Mouse (Mus musculus): ENCODE results near the gene Eif1b. TPM values are rescaled to one million over a fixed set of nuclear protein-coding genes. Genes with fewer than 3 reads are reported as not detected.

The Eif1b gene
- polyA plus RNA-seq, 1 experiment from 2014 or later, result 500 TPM

GRCm38 (mm10) chr9:120493781-120494180, 1.7 kb downstream of the Eif1b start:
- H3K27me3 ChIP-seq, result no peaks in the 10 kb centered on the region
- H3K4me3 ChIP-seq, result peak overlapping the region; percentile 96
- H3K27ac ChIP-seq, result peak overlapping the region; percentile 37; the same call in 1 of the 2 replicates
- peak overlapping the region; percentile 93 for H3K4me2 ChIP-seq
- H3K9ac ChIP-seq, result peak overlapping the region; percentile 100
- no peak for ATAC-seq
- 67% methylated on average over 12 of the region's 12 CpGs for WGBS
- peaks cover 28% of the 10 kb centered on the region for H3K4me1 ChIP-seq
- no peaks in the 10 kb centered on the region for H3K9me3 ChIP-seq (replicated peaks)
- H3K36me3 ChIP-seq (ENCODE audit: poor library complexity, severe bottlenecking), result peaks cover 35% of the 10 kb centered on the region

DNA sequence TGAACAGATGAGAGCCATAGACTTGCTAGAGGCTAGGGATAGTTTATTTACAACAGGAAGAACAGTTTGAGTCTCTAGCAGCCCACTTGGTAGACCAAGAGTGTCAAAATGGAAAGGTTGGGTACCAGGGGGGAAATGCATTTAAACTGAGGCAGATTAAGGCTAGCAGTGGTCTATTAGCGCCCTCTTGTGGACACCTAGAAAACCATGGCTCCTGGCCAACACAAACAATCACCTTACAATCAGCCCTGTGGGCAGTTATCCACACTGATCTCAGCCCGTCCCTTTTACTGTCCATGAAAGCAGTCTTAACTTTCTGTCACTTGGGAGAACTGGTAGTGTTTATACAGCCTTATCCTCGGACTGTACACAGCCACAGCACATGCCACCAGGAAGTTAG, 4.7 kb downstream of the Eif1b start:
- peak; percentile 12; the same call in 1 of the 2 replicates for ATAC-seq

GRCm38 (mm10) chr9:120497983-120498382, 6.0 kb downstream of the Eif1b start:
- Histone ChIP-seq H3K4me3 (no peak overlapping the region), H3K9ac (no peak overlapping the region), H3K9me3 (replicated peaks) (no peaks in the 10 kb centered on the region), H3K27ac (no peak overlapping the region), H3K27me3 (no peaks in the 10 kb centered on the region), H3K36me3 (ENCODE audit: poor library complexity, severe bottlenecking) (peaks cover 35% of the 10 kb centered on the region), H3K4me2 (no peak overlapping the region), H3K4me1 (peaks cover 28% of the 10 kb centered on the region)
- no peak for ATAC-seq
- WGBS, result 81% methylated on average over 5 of the region's 5 CpGs

More for the DNA sequence above, 4.7 kb downstream of the Eif1b start:
- WGBS, result 5% methylated on average over 3 of the region's 3 CpGs
- Histone ChIP-seq H3K4me1 (peaks cover 28% of the 10 kb centered on the region), H3K9me3 (replicated peaks) (no peaks in the 10 kb centered on the region), H3K27ac (peak overlapping the region; percentile 36), H3K4me3 (no peak overlapping the region), H3K36me3 (ENCODE audit: poor library complexity, severe bottlenecking) (peaks cover 35% of the 10 kb centered on the region), H3K27me3 (no peaks in the 10 kb centered on the region), H3K9ac (no peak overlapping the region; the same call in 1 of the 2 replicates), H3K4me2 (no peak overlapping the region)

GRCm38 (mm10) chr9:120501191-120501902, 9.3 kb downstream of the Eif1b start:
- Histone ChIP-seq H3K27ac (no peak overlapping the region), H3K4me3 (no peak overlapping the region), H3K9me3 (replicated peaks) (no peaks in the 10 kb centered on the region; the same call in 1 of the 2 replicates), H3K4me2 (no peak overlapping the region), H3K4me1 (peaks cover 2% of the 10 kb centered on the region; the same call in 1 of the 2 replicates), H3K27me3 (no peaks in the 10 kb centered on the region), H3K9ac (no peak overlapping the region), H3K36me3 (ENCODE audit: poor library complexity, severe bottlenecking) (peaks cover 8% of the 10 kb centered on the region; the same call in 1 of the 2 replicates)
- ATAC-seq, result no peak
- 38% methylated on average over 10 of the region's 10 CpGs for WGBS

DNA sequence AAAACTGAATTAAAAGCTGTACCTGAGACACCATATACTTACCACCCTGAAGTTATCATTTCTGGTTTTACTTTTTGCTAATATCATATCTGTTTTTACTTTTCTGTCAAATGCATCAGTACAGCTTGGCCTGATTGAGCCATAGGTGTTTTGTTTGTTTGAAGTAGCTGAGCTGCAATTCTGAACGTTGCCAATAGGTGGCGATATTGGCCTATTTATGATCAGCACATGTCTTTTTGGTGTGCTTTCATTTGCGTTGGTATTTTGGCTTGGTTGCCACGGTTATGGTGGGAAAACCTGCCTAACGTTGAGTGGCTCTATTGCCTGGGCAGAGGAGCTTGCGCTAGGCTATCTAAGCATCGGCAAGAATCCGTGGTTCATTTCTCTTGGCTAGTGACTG, 10.0 kb downstream of the Eif1b start:
- Histone ChIP-seq H3K9me3 (replicated peaks) (peaks cover 6% of the 10 kb centered on the region), H3K4me3 (no peak overlapping the region), H3K9ac (0 out of 2 replicates have a peak overlapping the region, but pooled peaks have one; percentile 18), H3K27me3 (no peaks in the 10 kb centered on the region), H3K4me1 (no peaks in the 10 kb centered on the region), H3K27ac (no peak overlapping the region), H3K36me3 (ENCODE audit: poor library complexity, severe bottlenecking) (peaks cover 6% of the 10 kb centered on the region; the same call in 1 of the 2 replicates), H3K4me2 (no peak overlapping the region)
- 5% methylated on average over 8 of the region's 8 CpGs for WGBS
- ATAC-seq, result peak; percentile 73

DNA sequence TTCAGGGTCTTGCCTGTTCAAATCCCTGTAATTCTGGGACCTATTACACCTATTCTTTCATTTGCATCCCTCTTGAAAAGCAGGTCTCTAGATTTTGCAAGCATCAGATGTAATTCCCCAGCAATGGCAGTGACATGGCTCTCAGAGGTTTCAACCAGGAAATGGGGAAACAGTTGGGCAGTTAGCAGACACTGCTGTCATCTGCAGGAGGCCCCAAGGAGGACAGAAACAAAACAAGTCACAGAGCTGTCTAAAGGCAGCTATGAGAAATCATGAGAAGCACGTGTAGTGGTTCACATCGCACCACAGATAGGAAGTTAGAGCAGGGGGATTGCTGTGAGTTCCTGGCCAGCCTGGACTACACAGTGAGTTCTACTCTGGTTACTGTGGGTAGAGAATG, 12.4 kb downstream of the Eif1b start:
- Histone ChIP-seq H3K4me2 (no peak overlapping the region), H3K27me3 (no peaks in the 10 kb centered on the region), H3K9me3 (replicated peaks) (peaks cover 8% of the 10 kb centered on the region), H3K36me3 (ENCODE audit: poor library complexity, severe bottlenecking) (no peaks in the 10 kb centered on the region), H3K4me3 (no peak overlapping the region), H3K9ac (no peak overlapping the region), H3K27ac (no peak overlapping the region), H3K4me1 (no peaks in the 10 kb centered on the region)
- no peak for ATAC-seq
- WGBS, result 90% methylated on average over 2 of the region's 2 CpGs

- H3K27ac ChIP-seq, result no peak overlapping the region
- no peaks in the 10 kb centered on the region for H3K27me3 ChIP-seq
- no peak overlapping the region for H3K4me3 ChIP-seq
- no peak overlapping the region for H3K9ac ChIP-seq
- no peaks in the 10 kb centered on the region for H3K36me3 ChIP-seq (ENCODE audit: poor library complexity, severe bottlenecking)
- H3K4me1 ChIP-seq, result no peaks in the 10 kb centered on the region
- ATAC-seq, result no peak
- H3K9me3 ChIP-seq (replicated peaks), result peaks cover 4% of the 10 kb centered on the region; the same call in 1 of the 2 replicates
- H3K4me2 ChIP-seq, result no peak overlapping the region
- 79% methylated on average over 3 of the region's 3 CpGs for WGBS
These were observed 19.7 kb downstream of the Eif1b start for GRCm38 (mm10) chr9:120511781-120512180.

DNA sequence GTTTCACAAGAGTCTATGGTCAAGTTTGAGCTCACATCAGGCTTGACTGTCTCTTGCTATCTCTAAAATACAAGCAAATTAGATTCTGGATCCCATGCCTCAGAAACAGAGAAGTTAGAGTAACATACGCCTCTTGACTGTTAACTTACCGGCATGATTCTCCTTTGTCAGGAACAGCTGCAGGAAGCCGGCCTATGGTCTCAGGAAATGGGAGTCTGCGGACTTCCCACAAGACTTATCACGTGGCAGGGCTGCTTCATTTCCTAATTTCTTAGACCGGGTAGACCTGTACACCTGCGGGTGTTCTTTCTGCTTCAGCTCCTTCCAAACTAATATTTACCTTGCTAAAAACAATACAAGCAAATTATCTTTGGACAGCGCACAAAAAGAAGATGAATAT, 24.7 kb downstream of the Eif1b start:
- Histone ChIP-seq H3K4me3 (no peak overlapping the region), H3K9me3 (replicated peaks) (no peaks in the 10 kb centered on the region), H3K4me1 (no peaks in the 10 kb centered on the region), H3K27ac (no peak overlapping the region), H3K27me3 (no peaks in the 10 kb centered on the region), H3K9ac (no peak overlapping the region), H3K36me3 (ENCODE audit: poor library complexity, severe bottlenecking) (no peaks in the 10 kb centered on the region), H3K4me2 (no peak overlapping the region)
- 94% methylated on average over 8 of the region's 8 CpGs for WGBS
- ATAC-seq, result no peak

DNA sequence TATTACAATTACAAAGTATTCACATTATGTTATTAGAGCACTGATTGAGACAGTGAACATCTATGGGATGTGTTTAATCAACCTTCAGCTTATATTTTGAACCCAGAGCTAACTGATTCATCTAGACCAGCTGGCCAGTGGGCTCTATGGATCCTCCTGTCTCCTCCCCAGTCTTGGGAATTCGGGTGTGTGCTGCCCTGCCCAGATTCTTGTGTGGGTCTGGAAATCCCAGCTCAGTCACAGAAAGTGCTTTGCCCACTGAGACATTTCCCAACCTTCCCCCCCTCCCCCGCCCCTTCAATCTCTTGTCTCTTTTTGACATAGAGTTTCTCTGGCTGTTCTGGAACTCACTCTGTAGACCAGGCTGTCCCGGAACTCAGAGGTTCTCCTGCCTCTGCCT, 26.9 kb downstream of the Eif1b start:
- 80% methylated on average over 3 of the region's 3 CpGs for WGBS
- no peak for ATAC-seq
- Histone ChIP-seq H3K27me3 (no peaks in the 10 kb centered on the region), H3K4me1 (no peaks in the 10 kb centered on the region), H3K4me3 (no peak overlapping the region), H3K9me3 (replicated peaks) (no peaks in the 10 kb centered on the region), H3K9ac (no peak overlapping the region), H3K4me2 (no peak overlapping the region), H3K27ac (no peak overlapping the region), H3K36me3 (ENCODE audit: poor library complexity, severe bottlenecking) (no peaks in the 10 kb centered on the region)

DNA sequence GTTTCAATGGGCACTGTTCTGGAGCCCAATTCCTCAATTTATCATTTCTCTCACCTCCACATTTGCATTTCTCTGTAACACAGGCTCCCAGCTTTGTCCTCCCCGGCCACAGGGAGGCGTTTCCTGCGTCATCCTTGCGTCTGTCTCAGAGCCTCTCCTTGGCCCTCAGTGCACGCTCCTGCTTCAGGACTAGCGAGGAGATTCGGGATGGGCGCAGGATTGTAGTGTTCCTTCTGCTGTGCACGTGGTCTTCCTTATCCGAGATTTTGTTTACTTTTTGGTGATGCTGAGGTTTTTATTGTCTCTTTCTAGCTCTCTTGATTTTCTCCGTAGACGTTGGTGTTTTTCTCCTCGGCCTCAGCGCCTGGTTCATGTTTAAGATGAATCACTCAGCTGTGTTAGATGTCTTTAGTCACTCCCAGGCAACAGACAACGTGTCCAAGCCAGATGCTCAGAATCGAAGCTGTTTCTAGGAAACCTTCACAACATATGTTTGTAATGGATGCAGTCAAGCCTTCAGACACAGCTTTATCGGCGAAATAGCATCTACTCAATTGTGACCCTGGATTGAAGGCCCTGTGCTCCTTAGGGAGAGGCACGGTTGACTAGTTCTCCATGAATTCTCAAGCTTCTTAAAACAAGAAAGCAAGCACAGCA, 27.6 kb downstream of the Eif1b start:
- ATAC-seq, result no peak
- no peak overlapping the region for H3K27ac ChIP-seq
- no peak overlapping the region for H3K4me2 ChIP-seq
- no peaks in the 10 kb centered on the region for H3K27me3 ChIP-seq
- H3K4me1 ChIP-seq, result no peaks in the 10 kb centered on the region
- WGBS, result 67% methylated on average over 19 of the region's 19 CpGs
- no peak overlapping the region for H3K9ac ChIP-seq
- H3K36me3 ChIP-seq (ENCODE audit: poor library complexity, severe bottlenecking), result no peaks in the 10 kb centered on the region
- H3K4me3 ChIP-seq, result no peak overlapping the region
- no peaks in the 10 kb centered on the region for H3K9me3 ChIP-seq (replicated peaks)

- Histone ChIP-seq H3K27me3 (no peaks in the 10 kb centered on the region), H3K27ac (no peak overlapping the region), H3K4me3 (no peak overlapping the region), H3K9me3 (replicated peaks) (no peaks in the 10 kb centered on the region), H3K36me3 (ENCODE audit: poor library complexity, severe bottlenecking) (no peaks in the 10 kb centered on the region), H3K4me1 (no peaks in the 10 kb centered on the region), H3K9ac (no peak overlapping the region), H3K4me2 (no peak overlapping the region)
- no peak for ATAC-seq
- WGBS, result 83% methylated on average over 1 of the region's 1 CpGs
These were observed 29.1 kb downstream of the Eif1b start for GRCm38 (mm10) chr9:120521161-120521560.

GRCm38 (mm10) chr9:120527270-120527669, 35.2 kb downstream of the Eif1b start:
- no peak overlapping the region for H3K4me2 ChIP-seq
- H3K4me3 ChIP-seq, result no peak overlapping the region
- H3K27me3 ChIP-seq, result no peaks in the 10 kb centered on the region
- no peaks in the 10 kb centered on the region for H3K9me3 ChIP-seq (replicated peaks)
- H3K27ac ChIP-seq, result no peak overlapping the region
- no peaks in the 10 kb centered on the region for H3K36me3 ChIP-seq (ENCODE audit: poor library complexity, severe bottlenecking)
- no peak for ATAC-seq
- 23% methylated on average over 4 of the region's 4 CpGs for WGBS
- no peak overlapping the region for H3K9ac ChIP-seq
- H3K4me1 ChIP-seq, result 0 out of 2 replicates have a peak, but pooled peaks cover 7% of the 10 kb centered on the region
